Mouse (Mus musculus) erythroid progenitor cell, adult 5-6 weeks (primary cell): ENCODE measurements at regions not wholly inside any gene's neighbourhood (a gene's known extent, or its start where the extent isn't known, plus 50 kb on each side); places are given as distances from the start of the nearest gene placed in this dataset.

ENCODE experiments used
- ATAC-seq: replicated peaks from 2 replicates; pipeline ENCODE4 v1.8.0; 2016; ENCODE audit warnings: moderate number of reproducible peaks, mild to moderate bottlenecking, moderate TSS enrichment, inconsistent platforms; ENCODE audit not compliant: poor library complexity, low FRiP score, severe bottlenecking

DNA sequence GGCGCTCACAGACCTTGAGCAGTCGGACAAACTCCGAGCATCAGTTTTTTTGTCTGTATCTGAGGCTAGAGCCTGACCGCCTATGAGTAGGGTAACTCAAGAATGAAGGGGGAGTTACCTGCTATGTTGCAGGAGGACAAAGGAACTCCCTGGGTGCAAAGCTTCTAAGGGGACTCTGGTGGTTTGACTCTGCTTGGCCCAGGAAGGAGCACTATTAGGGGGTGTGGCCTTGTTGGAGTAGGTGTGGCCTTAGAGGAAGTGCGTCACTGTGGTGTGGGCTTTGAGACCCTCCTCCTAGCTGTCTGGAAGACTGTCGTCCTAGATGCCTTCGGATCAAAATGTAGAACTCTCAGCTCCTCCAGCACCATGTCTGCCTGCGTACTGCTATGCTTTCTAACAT, 83.9 kb upstream of the Sertad2 start:
- ATAC-seq = no peak

- ATAC-seq = no peak
Observed at GRCm38 (mm10) chr11:20460501-20460921, 82.5 kb upstream of the Sertad2 start.

DNA sequence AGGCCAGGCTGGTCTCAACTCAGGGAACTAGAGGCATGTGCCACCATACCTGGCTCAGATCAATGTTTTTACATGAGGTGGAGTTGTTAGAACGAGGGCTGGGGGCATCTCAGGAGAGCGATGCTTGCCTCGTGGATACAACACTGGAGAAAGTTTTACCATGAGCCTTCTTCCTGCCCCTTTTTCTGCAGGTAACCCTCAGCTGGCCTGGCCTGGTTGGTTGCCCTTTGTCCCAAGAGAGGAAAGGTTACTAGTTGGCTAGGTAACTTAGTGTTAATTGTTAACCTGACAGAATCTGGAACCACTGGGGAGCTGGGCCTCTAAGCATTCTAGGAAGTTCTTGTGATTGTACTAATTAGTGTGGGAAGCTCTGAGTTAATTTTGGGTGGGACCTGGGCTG, 81.0 kb upstream of the Sertad2 start:
- no peak for ATAC-seq

GRCm38 (mm10) chr11:20463173-20463681, 79.8 kb upstream of the Sertad2 start:
- no peak for ATAC-seq

DNA sequence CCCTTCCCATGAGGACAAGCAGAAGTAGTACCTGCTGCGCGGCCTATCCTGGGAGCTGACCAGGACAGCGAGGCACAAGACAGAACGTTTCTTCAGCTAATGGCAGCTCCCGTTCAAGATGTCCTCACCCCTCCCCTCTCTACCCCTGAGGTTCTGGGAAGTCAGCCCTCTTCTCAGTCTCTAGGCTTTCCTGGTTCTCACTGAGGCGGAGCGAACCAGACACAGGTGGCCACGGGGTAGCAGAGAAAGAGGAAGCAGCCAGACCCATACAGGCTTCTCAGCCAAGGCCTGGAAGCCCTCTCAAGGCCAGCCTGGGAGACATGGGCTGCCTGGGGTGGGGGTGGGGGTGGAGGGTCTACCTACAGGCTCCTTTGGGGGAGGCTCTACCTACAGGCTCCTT, 78.5 kb upstream of the Sertad2 start:
- ATAC-seq = no peak

DNA sequence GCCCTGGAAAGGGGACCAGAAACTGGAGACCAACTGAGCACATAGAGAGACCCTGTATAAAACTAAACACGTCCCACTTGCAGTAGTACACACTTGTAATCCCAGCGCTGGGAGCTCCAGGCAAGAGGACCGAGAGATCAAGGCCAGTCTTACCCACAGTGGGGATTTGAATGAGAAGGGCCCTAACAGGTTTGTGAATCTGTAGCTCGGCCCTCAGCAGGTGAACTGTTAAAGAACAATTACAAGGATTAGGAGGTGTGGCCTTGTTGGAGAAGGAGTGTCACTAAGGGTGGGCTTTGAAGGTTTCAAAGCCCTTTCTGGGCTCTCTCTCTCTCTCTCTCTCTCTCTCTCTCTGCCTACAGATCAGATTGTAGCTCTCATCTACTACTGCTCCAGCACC, 76.5 kb upstream of the Sertad2 start:
- ATAC-seq = no peak

DNA sequence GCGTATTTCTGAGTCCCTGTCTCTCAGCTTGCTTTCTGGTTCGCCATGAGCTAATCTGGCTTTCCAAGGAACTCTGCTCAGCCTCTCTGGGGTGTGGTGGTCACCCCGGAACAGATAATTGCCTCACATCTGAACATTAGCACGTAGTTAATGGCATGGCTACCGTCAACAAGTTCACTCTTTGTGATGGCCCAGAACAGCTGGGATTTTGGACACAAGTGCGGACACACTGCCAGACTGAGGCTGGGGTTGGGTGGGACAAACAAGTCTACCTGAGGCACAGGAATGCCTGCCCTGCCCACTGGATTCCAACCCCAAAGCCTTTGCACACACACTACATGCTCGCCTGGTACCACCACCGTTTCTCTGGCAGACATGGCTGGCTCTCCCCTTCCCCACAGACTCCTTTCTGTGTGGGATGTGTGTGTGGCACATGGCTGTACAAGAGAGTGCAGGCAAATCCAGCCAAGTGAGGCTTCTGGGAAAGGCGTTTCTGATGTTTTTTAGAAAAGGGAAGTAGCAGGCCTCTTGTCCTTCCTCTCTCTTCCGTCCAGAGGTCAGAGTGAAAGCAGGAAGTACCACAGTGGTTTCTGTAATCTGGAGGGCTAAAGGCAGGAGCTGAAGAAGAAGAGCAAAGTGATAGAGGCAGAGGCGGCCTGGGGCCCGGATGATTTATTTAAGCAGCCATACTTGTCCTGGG, 74.6 kb upstream of the Sertad2 start:
- no peak for ATAC-seq

- no peak for ATAC-seq
Observed at GRCm38 (mm10) chr11:20469368-20469767, 73.7 kb upstream of the Sertad2 start.

DNA sequence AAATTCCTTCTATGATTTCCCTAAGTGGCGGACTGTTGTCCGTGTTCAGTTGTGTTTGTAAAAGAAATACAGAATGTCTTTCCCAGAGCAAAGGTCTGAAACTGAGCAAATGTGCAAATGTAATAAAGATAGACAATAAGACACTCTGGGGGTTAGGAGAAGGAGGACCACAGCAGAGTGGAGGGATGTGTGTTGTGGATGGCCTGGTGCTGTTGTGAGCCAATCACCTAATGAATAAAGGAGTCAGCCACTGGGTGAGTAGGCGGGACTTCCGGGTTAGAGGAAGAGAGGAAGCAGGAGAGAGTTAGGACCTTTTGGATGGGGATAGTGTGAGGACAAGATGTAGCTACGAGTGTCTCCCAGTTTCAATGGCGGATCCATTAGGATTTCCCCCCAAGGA, 72.7 kb upstream of the Sertad2 start:
- no peak for ATAC-seq

DNA sequence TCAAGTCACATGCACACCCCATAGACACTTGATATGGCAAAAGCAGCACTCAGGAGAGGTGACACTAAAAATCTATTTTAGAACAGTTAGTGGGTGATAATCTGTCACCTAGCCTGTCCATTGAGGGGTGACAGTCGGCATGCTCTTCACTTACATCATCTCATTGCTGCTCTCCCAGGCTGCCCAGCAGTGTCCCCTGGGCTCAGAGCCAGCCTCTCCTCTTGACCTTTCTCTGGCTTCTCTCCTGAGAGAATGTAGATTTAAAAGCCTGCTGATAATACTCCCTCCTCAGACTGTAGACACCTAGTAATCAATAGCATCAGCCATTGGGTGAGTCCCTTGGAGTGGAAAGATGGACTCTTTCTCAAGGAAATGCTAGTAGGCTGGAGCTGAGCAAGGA, 70.7 kb upstream of the Sertad2 start:
- ATAC-seq = no peak

GRCm38 (mm10) chr11:20475629-20476028, 67.4 kb upstream of the Sertad2 start:
- ATAC-seq = no peak

- no peak for ATAC-seq
Observed at GRCm38 (mm10) chr11:20476494-20476893, 66.6 kb upstream of the Sertad2 start.

DNA sequence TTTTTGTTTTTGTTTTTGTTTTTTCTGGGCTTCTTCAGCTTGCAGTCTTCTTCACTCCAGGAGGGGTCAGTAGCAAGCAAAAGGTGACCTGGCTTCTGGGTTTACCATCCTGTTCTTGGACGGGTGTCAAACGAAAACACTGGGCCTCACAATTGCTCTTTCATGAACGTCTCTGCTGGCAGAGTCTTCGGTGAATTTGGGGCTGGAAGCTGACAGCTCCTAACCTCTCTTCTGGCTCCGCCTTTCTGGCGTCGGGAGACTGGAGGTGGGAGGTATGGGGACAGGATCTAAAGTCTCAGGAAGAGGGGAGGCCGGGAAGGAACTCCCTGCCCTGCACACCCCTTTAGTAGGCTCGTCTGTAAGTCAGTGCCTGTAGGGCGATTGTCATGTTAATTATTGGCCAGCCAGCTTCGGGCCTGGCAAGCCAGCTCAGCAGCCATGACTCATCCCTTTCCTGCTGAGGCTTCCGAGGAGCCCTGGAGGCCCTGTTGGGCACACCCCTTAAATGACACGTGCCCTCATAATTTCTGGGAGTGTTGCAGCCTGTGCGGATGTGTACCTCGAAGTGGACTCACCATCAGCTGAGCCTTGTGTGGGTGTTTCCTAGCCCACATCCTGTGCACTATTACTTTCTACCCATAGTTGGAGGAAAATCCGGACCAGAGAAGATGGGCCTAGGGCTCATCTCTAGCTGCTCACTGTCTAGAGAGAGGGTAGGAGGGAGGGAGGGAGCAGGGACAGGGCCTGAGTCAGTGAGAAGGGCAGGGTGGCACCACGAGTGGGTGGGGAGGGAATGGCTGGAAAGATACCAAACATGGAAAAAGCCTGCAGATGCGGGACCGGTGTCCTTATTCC, 65.6 kb upstream of the Sertad2 start:
- ATAC-seq = peak; percentile 76

- no peak for ATAC-seq
Observed at GRCm38 (mm10) chr11:20480632-20481031, 62.4 kb upstream of the Sertad2 start.

DNA sequence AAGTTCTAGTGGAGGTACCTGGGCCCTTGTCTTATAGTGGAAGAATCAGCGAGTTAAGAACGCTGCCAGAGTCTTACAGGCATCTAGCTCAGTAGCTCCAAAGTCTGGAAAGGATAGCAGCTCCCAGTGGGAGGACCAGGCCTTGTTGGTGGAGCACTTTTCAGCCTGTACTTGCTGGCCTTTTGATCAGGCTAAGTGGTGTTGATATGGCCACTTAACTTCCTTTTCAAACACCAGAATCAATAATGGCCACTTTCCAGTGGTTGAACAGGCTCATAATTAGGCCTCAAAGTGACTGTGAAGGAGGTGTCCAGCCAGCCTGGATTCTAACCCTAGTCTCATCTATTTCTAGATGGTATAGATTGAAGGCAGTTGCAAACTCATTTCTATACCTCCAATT, 57.7 kb upstream of the Sertad2 start:
- no peak for ATAC-seq
